8 mouse cellular contexts compared by ENCODE assay signal in the genomic region with DNA sequence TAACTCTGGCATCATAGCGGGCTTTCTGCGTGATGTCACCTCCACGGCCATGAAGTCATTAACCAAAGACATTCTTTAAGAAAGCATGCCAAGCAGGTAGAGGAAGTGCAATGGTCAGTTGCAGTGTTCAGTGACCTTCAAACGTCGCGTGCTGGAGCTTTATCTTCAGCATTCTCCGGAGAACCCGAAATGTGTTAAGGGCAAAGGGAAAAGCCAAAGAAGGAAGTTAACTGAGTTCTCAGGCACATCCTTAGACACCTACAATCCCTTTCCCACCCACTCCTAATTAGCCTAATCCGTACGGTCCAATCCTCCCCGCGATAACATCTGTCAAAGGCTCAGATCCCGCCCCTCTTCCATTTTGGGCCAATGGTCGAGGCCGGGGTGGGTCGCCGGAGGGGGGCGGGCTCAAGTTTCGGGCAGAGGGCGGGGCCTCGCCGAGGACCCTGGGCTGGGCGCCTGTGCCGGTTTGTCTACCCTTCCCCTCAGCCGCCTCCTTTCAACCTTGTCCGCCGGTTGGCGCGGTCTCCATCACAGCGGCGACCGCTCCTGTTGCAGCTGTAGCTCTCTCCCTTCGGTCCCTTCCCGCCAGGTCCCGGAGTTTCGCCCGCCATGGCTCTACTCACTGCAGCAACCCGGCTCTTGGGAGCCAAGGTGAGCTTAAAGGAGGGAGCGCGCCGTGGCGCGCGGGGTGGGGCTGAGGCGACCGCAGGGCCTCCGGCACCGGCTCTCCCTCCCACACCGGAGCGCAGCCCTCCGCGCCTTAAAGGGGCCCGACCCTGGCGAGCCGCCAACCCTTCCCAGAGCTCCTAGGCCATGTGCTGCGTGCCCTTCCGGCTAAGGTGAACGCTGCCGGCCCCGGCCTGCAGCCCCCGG. TPM values are rescaled to one million over a fixed set of nuclear protein-coding genes. Genes with fewer than 3 reads are reported as not detected.
DNase-seq lines count a peak whose midpoint lies in the region; ATAC-seq and TF ChIP-seq lines count a peak whose summit lies in the region.

A gene (plus strand): TSS at position 429 of the 876 bp plus-strand sequence.

- ATAC-seq in activated CD4-positive, CD25-positive, alpha-beta regulatory T cell, adult 4 months = peak; percentile 94

- peaks cover 4% of the 10 kb centered on the region; the same call in 1 of the 2 replicates for H3K4me1 ChIP-seq in cortical plate, adult 2 months (ENCODE audit: control insufficient read depth, insufficient read depth, low read length)
- H3K4me1 ChIP-seq in megakaryocyte, embryonic 14.5 days = peaks cover 63% of the 10 kb centered on the region

- H3K27me3 ChIP-seq in megakaryocyte, embryonic 14.5 days (replicated peaks) = no peaks in the 10 kb centered on the region

- H3K27ac ChIP-seq in cortical plate, adult 2 months (ENCODE audit: insufficient read depth, low read length) = peak within 1 kb of the TSS; percentile 93

- H3K9me3 ChIP-seq in megakaryocyte, embryonic 14.5 days = no peaks in the 10 kb centered on the region

- TF ChIP-seq CTCF in cortical plate, adult 2 months (IDR thresholded peaks at IDR 0.05; ENCODE audit: extremely low read depth, insufficient read depth, low read length) = no peak

- DNase-seq in gastrocnemius, adult 8-10 months (ENCODE audit: low spot score in 2 of 2) = peak; percentile 92 to 95
- peak; percentile 96 for DNase-seq in hindlimb bud, embryonic 11.5 days (ENCODE audit: extremely low spot score, low read depth, low spot score)
- peak; percentile 90 to 95 for DNase-seq in left cerebral cortex, adult 8-10 months (ENCODE audit: low spot score in 2 of 2)
- peak; percentile 98 for DNase-seq in right cerebral cortex, postnatal 10 days (ENCODE audit: low spot score in 2 of 2)
- DNase-seq in urinary bladder, postnatal 25 days (ENCODE audit: low spot score) = peak; percentile 96

- peaks cover 9% of the 10 kb centered on the region for H3K36me3 ChIP-seq in megakaryocyte, embryonic 14.5 days (replicated peaks; ENCODE audit: low read length)

- peak; percentile 85; the same call in 1 of the 2 replicates for TF ChIP-seq POLR2A in cortical plate, adult 2 months (IDR thresholded peaks at IDR 0.05; ENCODE audit: extremely low read depth, insufficient read depth, low read length)

- peak within 1 kb of the TSS; percentile 51 for H3K4me3 ChIP-seq in cortical plate, adult 2 months (ENCODE audit: insufficient read depth, low read length)
- H3K4me3 ChIP-seq in megakaryocyte, embryonic 14.5 days (replicated peaks) = peak within 1 kb of the TSS; percentile 96

RNA-seq across cellular contexts. Expression of the gene that starts here (rescaled TPM):
- polyA plus RNA-seq in activated CD4-positive, CD25-positive, alpha-beta regulatory T cell, adult 4 months (2017; shearing (Covaris generic)) = 100 to 1,000 TPM; 145 to 149 TPM
- polyA plus RNA-seq in cortical plate, adult 2 months (2012; rRNA removed) = 224 and 233 TPM in 2 replicates
- 100 to 1,000 TPM; 491 to 577 (median 541) TPM for total RNA-seq in gastrocnemius, adult 8-10 months (2022)
- total RNA-seq in left cerebral cortex, adult 8-10 months (2022) = 100 to 1,000 TPM; 221 to 239 (median 230) TPM
- 2.6 and 12.1 TPM in 2 replicates for polyA plus RNA-seq in megakaryocyte, embryonic 14.5 days (2012; ENCODE audit: insufficient read depth, low replicate concordance)

Comparison
In these comparisons a context has a peak if more than half of its experiments do, and no peak if none do; other contexts are left out.
1. Peak in every context shown above with its lines: DNase-seq, ATAC-seq, H3K4me3 ChIP-seq and H3K27ac ChIP-seq.
2. RNA of the gene that starts here (polyA plus RNA-seq): 224 to 233 TPM in cortical plate, adult 2 months and 145 to 149 TPM in activated CD4-positive, CD25-positive, alpha-beta regulatory T cell, adult 4 months; 2.6 to 12.1 TPM in megakaryocyte, embryonic 14.5 days; every median in the first group is over 10 times any median in the second.